Mouse (Mus musculus): ENCODE data around the gene Acvr1. TPM values are rescaled to one million over a fixed set of nuclear protein-coding genes. Genes with fewer than 3 reads are reported as not detected.

Gene Acvr1
- total RNA-seq, 4 experiments from 2014 or later, result 31.4 to 37.6 (median 32.6) TPM

DNA sequence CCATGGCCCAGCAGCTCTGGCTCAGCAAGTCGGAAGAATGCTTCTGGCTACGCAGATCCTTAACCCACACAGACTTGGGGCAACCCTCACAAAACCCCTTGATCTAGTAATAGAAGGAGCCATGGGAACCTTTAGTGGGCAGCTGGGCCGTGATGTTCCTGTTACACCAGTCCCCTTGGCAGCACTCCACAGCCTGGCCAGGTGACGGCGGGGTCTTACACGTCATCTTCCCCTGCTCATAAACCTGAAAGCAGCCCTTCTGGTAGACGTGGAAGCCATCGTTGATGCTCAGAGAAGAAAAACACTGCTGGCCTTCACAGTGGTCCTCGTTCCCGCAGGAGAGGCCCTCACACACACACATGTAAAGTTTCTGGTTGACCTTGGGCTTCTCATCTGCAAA, 87.4 kb downstream of the Acvr1 start:
- DNase-seq (ENCODE audit: low spot score in 2 of 2), result no peak

DNA sequence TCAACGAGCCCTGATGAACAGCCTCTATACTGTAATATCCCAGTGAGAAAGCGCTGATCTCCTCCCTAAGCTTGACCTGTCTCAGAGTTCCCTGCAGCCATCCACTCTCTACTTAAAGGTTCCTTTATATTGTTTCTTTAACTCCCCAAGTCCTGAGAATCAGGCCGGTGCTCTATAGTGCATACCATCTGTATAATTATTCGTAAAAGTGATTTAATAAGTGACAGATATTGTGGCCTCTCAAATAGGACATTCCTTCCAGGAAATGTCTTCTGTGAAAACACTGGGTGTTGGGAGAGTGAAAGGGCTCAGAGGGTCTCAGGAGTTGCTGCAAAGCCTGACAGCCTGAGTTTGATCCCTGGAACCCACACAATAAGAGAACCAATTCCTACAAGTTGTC, 88.8 kb downstream of the Acvr1 start:
- no peak for DNase-seq (ENCODE audit: low spot score in 2 of 2)

GRCm38 (mm10) chr2:58476956-58477715, 89.8 kb downstream of the Acvr1 start:
- DNase-seq (ENCODE audit: low spot score in 2 of 2), result peak; percentile 57 to 65

GRCm38 (mm10) chr2:58475578-58475977, 91.4 kb downstream of the Acvr1 start:
- no peak for DNase-seq (ENCODE audit: low spot score in 2 of 2)

GRCm38 (mm10) chr2:58470290-58470689, 96.7 kb downstream of the Acvr1 start:
- DNase-seq (ENCODE audit: low spot score in 2 of 2), result no peak

DNA sequence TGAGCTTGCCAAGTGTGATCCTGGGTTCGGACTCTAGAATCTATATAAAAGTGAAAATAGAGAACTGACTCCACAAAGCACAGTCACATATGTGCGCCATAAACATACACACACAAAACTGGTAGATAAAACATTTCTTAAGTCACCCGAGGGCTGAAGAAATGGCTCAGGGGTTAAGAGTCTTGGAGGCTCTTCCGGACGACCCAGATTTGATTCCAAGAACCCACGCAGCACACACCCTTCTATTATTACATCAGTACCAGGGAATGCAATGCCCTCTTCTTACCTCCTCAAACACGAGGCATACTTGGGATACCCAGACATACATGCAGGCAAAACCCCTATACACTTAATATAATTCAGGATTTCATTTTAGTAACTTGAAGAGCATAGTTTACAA, 97.1 kb downstream of the Acvr1 start, which contains the start of gene Gm17409:
Gene Gm17409, plus strand, starts transcription at position 301 of the 400 bp plus-strand sequence.
- no peak for DNase-seq (ENCODE audit: low spot score in 2 of 2)

DNA sequence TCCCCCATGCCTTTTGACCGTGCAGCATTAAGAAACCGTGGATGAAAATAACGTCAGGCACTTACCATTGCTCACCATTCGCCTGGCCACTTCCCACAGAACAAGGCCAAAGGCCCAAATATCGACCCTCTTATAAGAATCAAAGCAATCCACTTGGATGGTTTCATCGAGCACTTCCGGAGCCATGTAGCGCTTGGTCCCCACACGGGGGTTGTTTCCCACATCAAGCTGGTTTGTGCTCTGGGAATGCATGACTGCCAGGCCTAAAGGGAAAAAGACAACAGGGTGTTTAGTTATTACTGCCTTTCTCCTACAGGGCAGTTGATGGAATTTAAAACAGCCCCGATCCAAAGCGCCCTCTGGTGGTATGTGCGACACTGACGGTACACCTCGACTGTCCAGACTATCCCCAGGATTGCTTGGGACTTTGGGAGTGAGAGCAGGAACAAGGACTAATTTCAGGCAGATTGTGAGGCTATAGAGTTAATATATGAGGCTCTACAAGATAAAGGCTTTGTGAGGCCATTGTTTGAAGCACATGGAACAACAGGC, 108.1 kb downstream of the Acvr1 start:
- DNase-seq (ENCODE audit: low spot score in 2 of 2), result peak in 1 of 2 experiments; percentile 63

DNA sequence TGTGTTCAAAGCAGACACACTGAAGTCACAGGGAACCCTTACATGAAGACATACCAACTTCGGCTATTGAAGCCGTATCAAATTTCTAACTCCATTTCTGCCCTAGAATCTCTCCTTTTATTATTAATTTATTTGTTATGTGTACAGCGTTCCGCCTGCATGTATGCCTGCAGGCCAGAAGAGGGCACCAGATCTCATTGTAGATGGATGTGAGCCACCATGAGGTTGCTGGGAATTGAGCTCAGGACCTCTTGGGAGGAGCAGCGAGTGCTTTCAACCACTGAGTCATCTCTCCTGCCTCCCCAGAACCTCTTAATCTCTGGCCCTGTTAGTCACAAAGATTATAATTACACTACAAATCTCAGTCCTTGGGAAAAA, 109.5 kb downstream of the Acvr1 start:
- no peak for DNase-seq (ENCODE audit: low spot score in 2 of 2)

GRCm38 (mm10) chr2:58456843-58457487, 110.0 kb downstream of the Acvr1 start:
- no peak for DNase-seq (ENCODE audit: low spot score in 2 of 2)

GRCm38 (mm10) chr2:58454095-58454865, 112.7 kb downstream of the Acvr1 start:
- DNase-seq (ENCODE audit: low spot score in 2 of 2), result no peak

DNA sequence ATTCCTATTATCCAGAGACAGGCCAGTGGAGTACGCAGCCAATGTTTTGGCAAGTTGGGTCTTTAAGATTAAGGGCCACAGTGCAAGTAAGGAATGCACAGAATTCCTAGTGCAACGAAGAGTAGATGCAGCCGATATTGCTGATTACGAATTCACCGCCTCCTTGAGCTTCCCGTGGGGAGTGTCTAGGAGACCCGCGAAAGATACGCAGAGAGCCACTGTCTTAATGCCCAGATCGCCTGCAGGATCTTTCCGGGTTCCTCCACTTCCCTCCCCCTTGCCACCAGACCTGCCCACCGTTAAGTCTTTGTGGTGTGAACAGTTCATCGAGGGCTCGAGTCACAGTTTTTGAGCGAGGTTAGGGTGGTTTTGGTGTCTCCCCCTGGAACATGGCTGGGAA, 120.0 kb downstream of the Acvr1 start:
- DNase-seq (ENCODE audit: low spot score in 2 of 2), result no peak

DNA sequence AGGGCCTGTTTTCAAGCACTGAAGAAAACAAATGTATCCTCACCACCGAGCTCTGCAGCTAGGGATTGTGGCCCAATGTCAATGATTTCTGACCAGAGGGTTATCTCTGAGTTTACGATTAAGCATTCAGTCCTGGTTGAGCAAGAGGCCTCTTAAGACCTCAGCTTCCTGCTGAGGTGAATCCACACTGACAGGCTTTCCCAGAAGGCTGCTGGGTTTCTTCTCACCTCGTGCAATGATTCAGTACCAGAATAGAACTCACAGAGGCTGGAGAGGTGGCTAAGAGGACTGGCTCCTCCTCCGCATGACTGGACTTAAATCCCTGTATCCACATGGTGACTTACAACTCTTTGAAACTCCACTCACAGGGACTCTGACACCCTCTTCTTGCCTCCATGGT, 123.8 kb downstream of the Acvr1 start:
- DNase-seq (ENCODE audit: low spot score in 2 of 2), result no peak

DNA sequence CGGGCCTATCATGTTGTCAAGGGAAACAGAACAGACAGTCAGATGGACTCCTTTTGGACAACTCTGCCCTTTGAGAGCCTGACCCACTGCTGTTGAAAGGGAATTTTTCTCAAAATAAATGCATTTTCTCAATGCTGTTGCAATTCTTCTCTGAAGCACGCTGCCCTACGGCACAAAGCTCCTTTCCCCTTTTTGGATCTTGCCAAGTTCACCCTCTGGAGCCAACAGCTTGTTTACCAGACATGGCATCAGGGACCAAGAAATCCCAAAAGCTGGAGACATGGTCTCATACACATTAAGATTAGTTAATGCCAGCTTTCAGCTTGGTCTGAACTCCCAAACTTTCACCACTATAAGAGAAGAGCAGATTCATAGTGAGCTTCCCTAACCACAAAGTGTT, 130.0 kb downstream of the Acvr1 start:
- no peak for DNase-seq (ENCODE audit: low spot score in 2 of 2)

- no peak for DNase-seq (ENCODE audit: low spot score in 2 of 2)
Observed at GRCm38 (mm10) chr2:58435507-58435906, 131.4 kb downstream of the Acvr1 start.

GRCm38 (mm10) chr2:58434438-58434837, 132.5 kb downstream of the Acvr1 start:
- no peak for DNase-seq (ENCODE audit: low spot score in 2 of 2)

DNA sequence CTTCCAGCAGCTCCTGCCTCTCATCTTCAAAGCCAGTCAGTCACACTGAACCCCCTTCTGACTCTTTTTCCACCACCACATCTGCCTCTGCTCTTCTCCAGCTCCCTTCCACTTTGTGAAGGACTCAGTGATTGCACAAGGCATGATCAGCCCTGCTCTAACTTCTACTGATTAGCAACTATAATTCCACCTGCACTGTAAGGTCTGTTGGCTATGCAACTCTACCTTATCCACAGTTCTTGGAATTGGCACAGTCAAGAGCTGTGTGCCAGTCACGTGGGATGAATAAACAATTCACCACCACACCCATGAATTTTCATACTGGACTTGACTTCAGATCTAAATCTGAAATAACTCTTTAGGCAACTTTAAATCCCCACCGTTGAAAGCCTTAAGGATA, 133.6 kb downstream of the Acvr1 start:
- no peak for DNase-seq (ENCODE audit: low spot score in 2 of 2)

GRCm38 (mm10) chr2:58432211-58432610, 134.7 kb downstream of the Acvr1 start:
- DNase-seq (ENCODE audit: low spot score in 2 of 2), result peak; percentile 42 to 90

DNA sequence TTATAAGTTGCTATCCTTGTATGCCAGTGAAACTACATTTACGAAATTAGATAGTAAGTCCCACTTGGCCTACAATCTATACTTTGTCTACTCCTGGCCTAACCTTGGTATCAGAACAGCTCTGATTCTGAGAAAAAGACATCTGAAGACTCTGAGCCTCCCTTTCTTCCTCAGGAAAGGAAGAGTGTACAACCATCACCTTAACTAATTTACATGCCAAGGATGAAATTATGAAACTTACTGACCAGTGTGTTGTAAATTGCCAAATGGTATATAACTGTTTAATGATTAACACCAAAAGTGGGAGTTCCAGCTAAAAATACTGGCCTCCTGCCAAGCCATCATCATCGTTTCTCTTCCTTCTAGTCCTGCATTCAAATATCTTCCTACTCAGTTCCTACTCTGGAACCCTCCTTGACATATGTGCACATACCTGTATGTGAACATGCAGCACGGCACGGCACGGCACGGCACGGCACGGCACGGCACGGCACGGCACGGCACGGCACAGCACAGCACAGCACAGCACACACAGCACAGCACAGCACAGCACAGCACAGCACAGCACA, 141.4 kb downstream of the Acvr1 start:
- no peak for DNase-seq (ENCODE audit: low spot score in 2 of 2)

DNA sequence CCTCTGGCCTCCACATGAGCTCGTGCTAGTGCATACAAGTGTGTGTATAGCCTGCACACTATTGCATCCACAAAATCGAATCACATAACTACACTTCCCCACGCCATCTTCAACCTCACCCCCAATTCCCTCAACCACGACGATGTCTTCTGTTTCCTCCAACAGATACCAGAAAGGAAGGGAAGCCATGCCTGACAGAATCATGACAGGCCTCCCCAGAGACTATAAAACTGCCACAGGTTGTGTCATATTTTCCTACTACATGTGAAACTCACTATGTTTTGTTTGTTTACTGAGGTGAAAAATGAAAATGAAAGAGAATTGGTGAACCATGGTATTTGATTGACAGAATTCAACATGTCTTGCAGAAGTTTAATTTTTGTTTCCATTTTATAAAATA, 143.6 kb downstream of the Acvr1 start:
- no peak for DNase-seq (ENCODE audit: low spot score in 2 of 2)

DNA sequence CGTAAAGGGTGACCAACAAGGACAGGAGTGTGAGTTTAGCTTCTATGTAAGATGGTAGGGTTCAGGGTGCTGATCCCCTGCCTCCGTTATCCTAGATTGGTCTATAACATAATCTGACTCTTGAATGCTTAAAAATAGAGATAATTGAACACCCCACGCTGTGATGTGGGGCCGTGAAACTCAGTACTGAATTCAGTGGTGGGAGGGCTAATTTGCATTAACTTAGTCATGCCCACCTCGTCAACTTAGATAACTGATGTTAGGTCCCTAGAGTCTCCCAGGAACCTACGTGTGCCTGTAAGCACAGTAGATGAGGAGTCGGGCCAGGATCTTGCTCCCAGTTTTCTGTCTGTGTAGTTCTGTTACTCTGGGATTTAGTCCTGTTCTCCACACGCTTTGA, 147.4 kb downstream of the Acvr1 start:
- no peak for DNase-seq (ENCODE audit: low spot score in 2 of 2)

DNA sequence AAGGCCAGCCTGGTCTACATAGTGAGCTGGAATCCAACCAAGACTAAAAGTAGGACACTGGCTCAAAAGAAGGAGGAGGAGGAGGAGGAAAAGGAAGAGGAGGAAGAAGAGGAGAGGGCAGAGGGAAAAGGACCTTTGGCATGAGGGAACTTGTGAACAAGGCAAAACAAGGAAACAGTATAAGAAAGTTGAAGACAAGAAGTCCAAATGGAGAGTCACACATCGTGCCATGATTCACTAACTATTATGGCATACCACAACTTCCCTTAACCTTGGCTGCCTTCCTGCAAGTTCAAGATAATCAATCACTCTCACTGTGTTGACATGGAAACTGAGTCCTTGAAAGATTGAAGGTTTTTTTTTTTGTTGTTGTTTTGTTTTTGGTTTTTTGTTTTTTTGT, 148.8 kb downstream of the Acvr1 start:
- DNase-seq (ENCODE audit: low spot score in 2 of 2), result no peak

GRCm38 (mm10) chr2:58417684-58418083, 149.3 kb downstream of the Acvr1 start:
- no peak for DNase-seq (ENCODE audit: low spot score in 2 of 2)
